8 mouse cellular contexts compared by ENCODE assay signal in the genomic region with DNA sequence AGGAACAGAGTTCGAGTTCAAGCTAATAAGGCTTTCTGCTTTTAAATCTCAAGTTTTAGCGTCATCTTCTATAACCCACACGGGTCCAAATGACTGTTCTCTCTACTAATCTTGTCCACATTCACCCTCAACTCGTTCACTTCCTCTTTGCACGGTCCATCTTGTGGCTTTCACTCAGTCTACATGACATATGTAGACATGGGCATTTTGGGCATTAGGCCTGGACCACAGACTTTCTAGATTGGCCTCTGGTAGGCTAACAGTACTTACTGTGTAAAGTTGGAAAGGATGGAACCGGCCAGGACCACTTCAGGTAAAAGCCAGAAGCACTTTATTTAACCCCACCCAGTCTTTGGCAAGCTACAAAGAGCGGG. TPM values are rescaled to one million over a fixed set of nuclear protein-coding genes. Genes with fewer than 3 reads are reported as not detected.
DNase-seq lines count a peak whose midpoint lies in the region; ATAC-seq and TF ChIP-seq lines count a peak whose summit lies in the region.

No protein-coding gene starts in this region.

- no peaks in the 10 kb centered on the region for H3K36me3 ChIP-seq in hindbrain, embryonic 12.5 days
- no peaks in the 10 kb centered on the region for H3K36me3 ChIP-seq in hindbrain, embryonic 16.5 days (ENCODE audit: control insufficient read depth, insufficient read depth, low read length)
- peaks cover 27% of the 10 kb centered on the region for H3K36me3 ChIP-seq in G1E (replicated peaks)
- no peaks in the 10 kb centered on the region for H3K36me3 ChIP-seq in embryonic facial prominence, embryonic 12.5 days

- 66% methylated on average over 7 of the region's 7 CpGs for WGBS in hindbrain, embryonic 12.5 days
- WGBS in hindbrain, embryonic 16.5 days, result 69% methylated on average over 7 of the region's 7 CpGs
- WGBS in embryonic facial prominence, embryonic 12.5 days, result 70% methylated on average over 7 of the region's 7 CpGs

- H3K9me3 ChIP-seq in hindbrain, embryonic 12.5 days (replicated peaks), result no peaks in the 10 kb centered on the region
- no peaks in the 10 kb centered on the region for H3K9me3 ChIP-seq in hindbrain, embryonic 16.5 days (ENCODE audit: control insufficient read depth, low read length)
- no peaks in the 10 kb centered on the region for H3K9me3 ChIP-seq in G1E (replicated peaks)
- H3K9me3 ChIP-seq in embryonic facial prominence, embryonic 12.5 days, result no peaks in the 10 kb centered on the region

- H3K4me3 ChIP-seq in hindbrain, embryonic 12.5 days, result no peak overlapping the region
- no peak overlapping the region for H3K4me3 ChIP-seq in hindbrain, embryonic 16.5 days (ENCODE audit: low read length)
- peak overlapping the region; percentile 75; the same call in 1 of the 2 replicates for H3K4me3 ChIP-seq in G1E (ENCODE audit: low read depth, low read length)
- H3K4me3 ChIP-seq in embryonic facial prominence, embryonic 12.5 days, result no peak overlapping the region

- no peak overlapping the region for H3K27ac ChIP-seq in hindbrain, embryonic 12.5 days
- H3K27ac ChIP-seq in hindbrain, embryonic 16.5 days (ENCODE audit: low read depth, low read length), result no peak overlapping the region
- H3K27ac ChIP-seq in embryonic facial prominence, embryonic 12.5 days, result no peak overlapping the region

- no peak for TF ChIP-seq CTCF in G1E (IDR thresholded peaks at IDR 0.05; ENCODE audit: low read depth, low read length)

- no peak overlapping the region for H3K4me2 ChIP-seq in hindbrain, embryonic 12.5 days (replicated peaks)
- H3K4me2 ChIP-seq in hindbrain, embryonic 16.5 days (ENCODE audit: low read length), result no peak overlapping the region
- peak overlapping the region; percentile 88 for H3K4me2 ChIP-seq in embryonic facial prominence, embryonic 12.5 days (replicated peaks)

- H3K9ac ChIP-seq in hindbrain, embryonic 12.5 days, result no peak overlapping the region
- no peak overlapping the region for H3K9ac ChIP-seq in hindbrain, embryonic 16.5 days (ENCODE audit: low read depth, low read length)
- no peak overlapping the region for H3K9ac ChIP-seq in embryonic facial prominence, embryonic 12.5 days

- peaks cover 34% of the 10 kb centered on the region for H3K27me3 ChIP-seq in hindbrain, embryonic 12.5 days
- H3K27me3 ChIP-seq in hindbrain, embryonic 16.5 days (replicated peaks; ENCODE audit: control insufficient read depth, insufficient read depth, low read length), result 0 out of 2 replicates have a peak, but pooled peaks cover 2% of the 10 kb centered on the region
- peaks cover 20% of the 10 kb centered on the region for H3K27me3 ChIP-seq in G1E (ENCODE audit: insufficient read depth, low read length)
- peaks cover 18% of the 10 kb centered on the region for H3K27me3 ChIP-seq in embryonic facial prominence, embryonic 12.5 days

- DNase-seq in G1E (ENCODE audit: low spot score), result peak; percentile 45
- no peak for DNase-seq in adrenal gland, postnatal 10 days
- no peak for DNase-seq in layer of hippocampus, adult 8-10 months (ENCODE audit: low spot score in 2 of 2)
- DNase-seq in adrenal gland, postnatal 36 days, result no peak

- ATAC-seq in hindbrain, embryonic 12.5 days (ENCODE audit: low FRiP score), result peak; percentile 11
- no peak for ATAC-seq in hindbrain, embryonic 16.5 days
- ATAC-seq in G1E (ENCODE audit: extremely low read depth, insufficient number of reproducible peaks, low FRiP score, poor library complexity, severe bottlenecking), result no peak
- ATAC-seq in embryonic facial prominence, embryonic 12.5 days (ENCODE audit: insufficient number of reproducible peaks, insufficient read depth, low FRiP score, low TSS enrichment), result no peak
- peak; percentile 13; the same call in 1 of the 2 replicates for ATAC-seq in megakaryocyte, adult 5-6 weeks (ENCODE audit: poor library complexity, severe bottlenecking)

- peaks cover 27% of the 10 kb centered on the region for H3K4me1 ChIP-seq in hindbrain, embryonic 12.5 days
- H3K4me1 ChIP-seq in hindbrain, embryonic 16.5 days (ENCODE audit: control insufficient read depth, insufficient read depth, low read depth, low read length), result peaks cover 18% of the 10 kb centered on the region
- peaks cover 41% of the 10 kb centered on the region for H3K4me1 ChIP-seq in G1E (ENCODE audit: insufficient read depth, low read depth, low read length)
- H3K4me1 ChIP-seq in embryonic facial prominence, embryonic 12.5 days, result peaks cover 25% of the 10 kb centered on the region

RNA-seq across cellular contexts. Expression of gene Arid5a, which starts 0.4 kb away (rescaled TPM):
- 3.6 and 3.8 TPM in 2 replicates for polyA plus RNA-seq in hindbrain, embryonic 12.5 days (2016; fragmentation: Nextera tagmentation; extraction: Ambion mirVana)
- 6.7 and 7.1 TPM in 2 replicates for polyA plus RNA-seq in hindbrain, embryonic 16.5 days (2015; fragmentation: Nextera tagmentation; extraction: Ambion mirVana)
- total RNA-seq in G1E (2014; fragmentation: Nextera tagmentation) (5.5 and 8.7 TPM in 2 replicates), G1E (2017) (8.2 and 8.4 TPM in 2 replicates)
- polyA plus RNA-seq in G1E (2012), result 32.1 and 33.6 TPM in 2 replicates
- polyA plus RNA-seq in embryonic facial prominence, embryonic 12.5 days (2016; fragmentation: Nextera tagmentation; extraction: Ambion mirVana), result 5.1 and 5.8 TPM in 2 replicates
- total RNA-seq in megakaryocyte, adult 5-6 weeks (2015), result 14.1 and 14.6 TPM in 2 replicates
- total RNA-seq in megakaryocyte, adult 5-6 weeks (2017), result 27.0 and 31.9 TPM in 2 replicates
- 1 to 10 TPM; 8.9 to 9.2 TPM for total RNA-seq in adrenal gland, postnatal 10 days (2021)
- 10 to 100 TPM; 18.1 to 22.0 (median 18.8) TPM for total RNA-seq in layer of hippocampus, adult 8-10 months (2022)
- total RNA-seq in adrenal gland, postnatal 36 days (2021), result 1 to 10 TPM; 4.2 to 6.9 TPM

RNA-seq across cellular contexts. Expression of gene Neurl3, which starts 32.6 kb away (rescaled TPM):
- polyA plus RNA-seq in hindbrain, embryonic 12.5 days (2016; fragmentation: Nextera tagmentation; extraction: Ambion mirVana), result 0.52 and 0.77 TPM in 2 replicates
- polyA plus RNA-seq in hindbrain, embryonic 16.5 days (2015; fragmentation: Nextera tagmentation; extraction: Ambion mirVana), result 1.4 and 2.0 TPM in 2 replicates
- total RNA-seq in G1E (2014; fragmentation: Nextera tagmentation) (140 and 142 TPM in 2 replicates), G1E (2017) (91.7 and 120 TPM in 2 replicates)
- 35.1 and 38.7 TPM in 2 replicates for polyA plus RNA-seq in G1E (2012)
- 0.80 and 0.90 TPM in 2 replicates for polyA plus RNA-seq in embryonic facial prominence, embryonic 12.5 days (2016; fragmentation: Nextera tagmentation; extraction: Ambion mirVana)
- 54.2 and 57.5 TPM in 2 replicates for total RNA-seq in megakaryocyte, adult 5-6 weeks (2015)
- 66.0 and 68.3 TPM in 2 replicates for total RNA-seq in megakaryocyte, adult 5-6 weeks (2017)
- total RNA-seq in adrenal gland, postnatal 10 days (2021), result 1 to 10 TPM; 4.9 to 7.4 TPM
- 1 to 10 TPM in 2 of 4 experiments, under 1 TPM in 2; 0.41 to 3.4 (median 1.2) TPM for total RNA-seq in layer of hippocampus, adult 8-10 months (2022)
- 1 to 10 TPM; 6.1 to 6.8 TPM for total RNA-seq in adrenal gland, postnatal 36 days (2021)

Comparison
In these comparisons a context has a peak if more than half of its experiments do, and no peak if none do; other contexts are left out.
1. ATAC-seq: peak in hindbrain, embryonic 12.5 days (single experiment) and megakaryocyte, adult 5-6 weeks (single experiment); none in hindbrain, embryonic 16.5 days (single experiment), G1E (single experiment) and embryonic facial prominence, embryonic 12.5 days (single experiment).
2. RNA of gene Neurl3, which starts 32.6 kb away (total RNA-seq): 91.7 to 142 TPM in G1E and 54.2 to 68.3 TPM in megakaryocyte, adult 5-6 weeks; 4.9 to 7.4 TPM in adrenal gland, postnatal 10 days, 6.1 to 6.8 TPM in adrenal gland, postnatal 36 days and 0.41 to 3.4 TPM in layer of hippocampus, adult 8-10 months; every median in the first group is over 4 times any median in the second.